Mouse (Mus musculus) B cell, adult 2 months (primary cell): Measurements from ENCODE around the gene Cks1b.
A peak's percentile ranks its signal among the peaks of the same experiment; 100 is the strongest.

Experiments used
- DNase-seq, 2 experiments: peaks; one replicate each; pipeline ENCODE4 v3.0.0; 2022

Cks1b gene

DNA sequence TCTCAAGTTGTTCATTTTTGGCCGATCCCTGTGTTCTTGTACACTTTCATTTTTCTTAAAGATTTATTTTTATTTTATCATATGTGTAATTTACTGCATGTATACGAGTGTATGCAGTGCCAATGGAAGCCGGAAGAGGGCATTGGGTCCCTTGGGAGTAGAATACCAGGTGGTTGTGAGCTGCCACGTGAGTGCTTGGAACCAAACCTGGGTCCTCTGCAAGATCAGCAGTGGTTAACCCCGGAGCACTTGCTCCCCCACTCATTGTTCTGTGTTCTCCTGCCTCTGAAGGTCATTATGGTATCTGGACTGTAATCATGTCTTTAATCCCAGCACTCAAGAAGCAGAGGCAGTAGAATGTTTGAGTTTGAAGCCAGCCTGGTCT, 7.0 kb upstream of the Cks1b start:
- DNase-seq, result no peak

DNA sequence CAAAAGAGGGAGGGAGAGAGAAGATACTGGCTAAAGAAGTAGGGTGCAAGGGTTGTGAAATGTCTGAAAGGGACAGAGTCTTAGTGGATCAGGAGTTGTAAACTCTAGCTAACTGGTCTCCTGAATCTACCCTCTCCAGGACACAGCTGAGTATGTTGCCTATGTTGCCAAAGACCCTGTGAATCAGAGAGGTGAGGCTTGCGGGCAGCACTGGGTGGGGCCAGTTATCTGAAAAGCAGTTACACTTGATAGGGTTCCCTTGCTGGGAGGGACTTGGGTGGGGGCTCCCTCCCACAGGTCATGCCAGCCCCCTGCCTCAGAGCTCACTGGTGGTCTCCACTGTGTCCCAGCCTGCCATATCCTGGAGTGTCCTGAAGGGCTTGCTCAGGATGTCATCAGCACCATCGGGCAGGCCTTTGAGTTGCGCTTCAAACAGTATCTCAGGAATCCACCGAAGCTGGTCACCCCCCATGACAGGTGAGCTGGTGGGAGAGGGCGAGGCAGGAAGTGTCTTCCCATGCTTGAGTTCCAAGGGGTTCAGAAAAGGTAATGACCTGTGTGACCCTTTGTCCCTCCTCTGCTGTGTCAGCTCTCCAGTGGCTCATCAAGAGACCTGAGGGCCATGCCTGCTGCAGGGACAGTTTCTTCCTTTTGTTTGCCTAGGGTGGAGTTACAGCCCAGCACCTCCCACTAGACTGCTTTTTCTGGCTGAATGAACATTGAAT, 6.4 kb upstream of the Cks1b start:
- DNase-seq, result no peak

GRCm38 (mm10) chr3:89422556-89423205, 4.5 kb upstream of the Cks1b start:
- DNase-seq, result no peak

GRCm38 (mm10) chr3:89421810-89422473, 3.8 kb upstream of the Cks1b start:
- no peak for DNase-seq

GRCm38 (mm10) chr3:89421002-89421774, 3.0 kb upstream of the Cks1b start:
- DNase-seq, result no peak

DNA sequence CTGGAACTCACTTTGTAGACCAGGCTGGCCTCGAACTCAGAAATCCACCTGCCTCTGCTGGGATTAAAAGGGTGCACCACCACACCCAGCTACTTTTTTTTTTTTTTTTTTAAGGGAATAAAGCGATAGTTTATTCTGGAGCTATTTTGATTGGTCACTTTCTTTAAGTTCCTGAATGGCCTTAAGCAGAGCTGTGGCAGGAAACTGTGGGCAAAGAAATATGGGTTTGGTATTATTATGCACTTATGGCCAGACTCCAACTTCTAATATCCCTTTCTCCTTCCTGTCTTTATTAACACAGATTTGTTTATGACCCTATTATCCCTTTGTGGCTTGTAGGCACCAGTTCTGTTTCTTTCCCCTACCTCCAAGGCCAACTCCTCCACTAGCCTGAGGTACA, 2.2 kb upstream of the Cks1b start:
- DNase-seq, result no peak

DNA sequence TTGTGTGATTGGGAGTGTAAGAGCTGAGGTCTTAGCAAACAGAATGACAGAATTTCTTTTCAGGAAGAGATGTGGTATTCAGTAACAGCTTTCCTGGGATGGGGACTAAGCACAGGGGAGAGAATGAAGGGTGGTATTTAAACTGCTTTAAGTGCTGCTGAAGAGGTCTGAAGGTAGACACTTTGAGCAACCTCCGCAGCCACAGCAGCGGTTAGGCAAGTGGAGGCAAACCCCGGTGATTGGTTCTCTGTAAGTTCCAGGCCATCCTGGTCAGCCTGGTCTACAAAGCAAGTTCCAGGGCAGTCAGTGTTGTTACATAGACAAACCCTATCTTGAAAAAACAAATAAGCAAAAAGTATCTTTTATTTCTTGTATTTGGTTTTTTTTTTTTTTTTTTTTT, 1.8 kb upstream of the Cks1b start:
- no peak for DNase-seq

DNA sequence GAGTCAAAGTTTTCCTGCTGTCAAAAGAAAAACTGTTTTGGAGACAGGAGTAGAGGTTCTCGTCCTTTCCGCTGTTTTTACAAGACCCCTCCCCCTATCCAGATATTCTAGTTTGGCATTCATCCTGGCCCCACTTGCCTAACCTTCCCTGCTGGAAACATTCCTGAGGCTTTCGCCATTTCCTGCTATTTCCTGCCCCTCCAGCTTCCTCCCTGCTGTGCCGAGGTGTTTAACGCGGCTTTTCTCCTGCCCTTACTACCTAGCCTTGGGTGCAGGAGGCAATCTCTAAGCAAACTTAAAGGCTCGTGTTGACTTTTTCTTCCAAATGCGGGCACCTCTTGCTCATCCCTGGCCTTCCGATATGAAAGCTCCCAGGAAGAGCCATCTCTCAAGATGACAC, 1.4 kb upstream of the Cks1b start:
- no peak for DNase-seq

GRCm38 (mm10) chr3:89418861-89419250, 673 bp upstream of the Cks1b start:
- DNase-seq, result no peak

GRCm38 (mm10) chr3:89417840-89418169, 378 bp downstream of the Cks1b start:
- no peak for DNase-seq

- DNase-seq, result no peak
Measured at GRCm38 (mm10) chr3:89417131-89417530, 1.1 kb downstream of the Cks1b start.

- DNase-seq, result no peak
Measured at GRCm38 (mm10) chr3:89416158-89416557, 2.0 kb downstream of the Cks1b start.

DNA sequence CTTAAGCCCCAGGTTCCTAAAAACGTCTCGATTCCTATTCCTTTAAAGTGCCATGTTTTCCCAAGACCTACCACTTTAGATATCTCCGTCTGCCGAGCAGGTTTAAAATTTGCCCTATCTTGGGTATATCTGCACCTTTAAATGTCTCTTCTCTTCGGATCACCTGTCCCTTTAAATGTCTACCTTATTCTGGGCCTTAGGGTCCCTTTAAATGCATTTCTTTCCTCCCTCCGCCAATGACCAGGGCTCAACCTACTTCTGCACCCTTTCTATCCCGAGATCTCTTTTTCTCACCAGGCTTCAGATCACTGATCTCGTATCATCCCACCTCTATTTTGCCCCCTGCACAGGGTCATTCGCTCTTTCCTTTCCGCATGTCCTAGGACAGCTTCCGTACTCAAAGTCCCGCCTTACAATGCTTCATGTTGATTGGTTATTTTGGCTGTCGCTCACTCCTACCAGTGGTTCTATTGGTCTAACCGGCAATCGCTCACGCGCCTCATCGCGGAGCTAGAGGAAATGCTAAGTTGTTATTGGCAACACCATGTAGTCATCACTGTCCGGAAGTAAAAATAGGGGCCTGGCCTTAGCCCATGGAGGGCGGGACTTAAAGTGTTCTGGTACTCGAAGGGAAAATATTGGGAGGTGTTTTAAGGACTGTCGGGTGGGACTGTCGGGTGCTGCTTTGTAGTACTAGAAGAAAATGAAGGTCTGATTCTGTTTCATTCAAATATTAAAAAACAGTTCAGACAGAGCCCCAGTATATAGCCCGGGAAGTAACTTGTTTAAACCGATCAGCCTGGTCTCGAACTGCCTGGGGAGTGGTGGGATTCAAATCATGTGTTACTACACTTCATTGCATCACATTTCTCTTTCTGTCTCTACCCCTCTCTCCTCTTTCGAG, 6.4 kb downstream of the Cks1b start, which contains the start of gene Flad1:
Gene Flad1, minus strand, starts transcription at position 381 of the 904 bp plus-strand sequence.
- DNase-seq, result peak; percentile 95 to 97

- DNase-seq, result no peak
Measured at GRCm38 (mm10) chr3:89410864-89411263, 7.3 kb downstream of the Cks1b start.

- no peak for DNase-seq
Measured at GRCm38 (mm10) chr3:89409701-89410100, 8.5 kb downstream of the Cks1b start.

DNA sequence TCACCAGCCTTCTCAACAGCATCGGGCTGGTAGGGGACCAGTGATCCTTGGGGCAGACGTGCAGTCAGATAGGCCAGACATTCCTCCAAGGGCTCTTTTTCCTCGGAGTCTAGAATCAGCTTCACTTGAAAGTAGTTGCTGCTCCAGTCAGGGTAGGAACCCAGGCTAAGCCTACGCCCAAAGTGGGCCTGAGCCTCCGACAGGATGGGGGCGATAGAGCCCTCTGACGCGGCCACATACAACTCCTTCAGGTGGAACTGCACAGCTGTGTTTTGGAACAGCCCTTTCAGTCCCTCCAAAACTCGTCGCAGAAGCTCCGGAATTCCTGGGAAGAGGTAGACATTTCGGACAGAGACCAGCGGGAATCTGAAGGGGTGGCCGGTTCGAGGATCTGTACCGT, 9.7 kb downstream of the Cks1b start:
- DNase-seq, result no peak

GRCm38 (mm10) chr3:89406887-89407286, 11.3 kb downstream of the Cks1b start:
- DNase-seq, result no peak

DNA sequence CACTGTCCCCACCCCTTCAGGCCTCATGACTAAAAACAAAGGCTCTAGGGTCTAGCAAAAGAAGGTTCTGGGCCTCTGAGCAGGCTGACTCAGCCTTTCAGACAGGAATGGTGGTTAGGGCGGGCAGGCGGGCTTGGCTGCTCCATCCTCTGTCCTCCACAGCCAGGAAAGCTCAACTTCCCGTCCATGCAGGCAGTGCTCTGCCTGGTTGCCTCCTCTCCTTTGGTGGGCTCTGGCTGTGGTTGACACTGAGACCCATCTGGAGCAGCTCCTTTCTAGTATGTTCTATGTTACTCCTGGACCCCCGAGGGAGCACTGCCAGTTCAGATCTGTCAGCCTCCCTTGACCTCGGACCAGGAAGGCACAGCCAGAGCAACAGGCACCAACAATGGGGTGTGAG, 15.5 kb downstream of the Cks1b start, which contains the start of gene Lenep:
Gene Lenep, minus strand, starts transcription at position 101 of the 400 bp plus-strand sequence.
- no peak for DNase-seq

DNA sequence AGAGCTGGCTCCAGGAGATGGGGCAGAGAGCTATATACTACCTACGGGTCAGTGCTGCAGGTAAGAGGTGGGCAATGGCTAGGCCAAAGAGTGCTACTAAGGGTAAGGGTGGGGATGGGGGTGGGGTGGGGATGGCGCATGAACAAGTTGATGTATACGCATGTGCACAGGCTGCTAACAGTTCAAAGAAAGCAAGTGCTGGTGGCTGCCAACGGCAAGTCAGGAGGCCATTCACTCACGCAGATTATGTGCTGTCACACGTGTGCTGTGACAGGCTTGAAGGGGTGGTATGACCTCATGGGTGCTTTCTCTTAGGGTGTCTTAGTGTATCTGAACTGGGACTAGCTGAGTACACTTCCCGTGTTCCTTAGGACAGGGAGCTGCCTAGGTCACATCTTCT, 16.9 kb downstream of the Cks1b start:
- no peak for DNase-seq

GRCm38 (mm10) chr3:89396654-89397005, 21.6 kb downstream of the Cks1b start:
- no peak for DNase-seq

GRCm38 (mm10) chr3:89395806-89396653, 22.2 kb downstream of the Cks1b start:
- DNase-seq, result peak; percentile 65 to 67
